Mouse (Mus musculus) lung, adult 2 months (tissue): ENCODE measurements around the gene Gk5.

ENCODE experiments used
- CTCF ChIP-seq: fragments of 200-500 bp; IDR thresholded peaks from 2 replicates; pipeline ENCODE4 v1.5.1; 2011; ENCODE audit warnings: mild to moderate bottlenecking, low read length, control low read depth; ENCODE audit not compliant: insufficient read depth
- POLR2A ChIP-seq: fragments of 200-500 bp; IDR thresholded peaks from 2 replicates; pipeline ENCODE4 v1.6.1; 2011; ENCODE audit warnings: low read depth, mild to moderate bottlenecking, control low read depth, low read length, borderline replicate concordance; ENCODE audit errors: extremely low read depth

- TF ChIP-seq POLR2A (no peak), CTCF (no peak)
Measured at GRCm38 (mm10) chr9:96087671-96088070, 31.5 kb upstream of the Gk5 start.
